Mouse (Mus musculus): ENCODE data around the gene Tmem98.

DNA sequence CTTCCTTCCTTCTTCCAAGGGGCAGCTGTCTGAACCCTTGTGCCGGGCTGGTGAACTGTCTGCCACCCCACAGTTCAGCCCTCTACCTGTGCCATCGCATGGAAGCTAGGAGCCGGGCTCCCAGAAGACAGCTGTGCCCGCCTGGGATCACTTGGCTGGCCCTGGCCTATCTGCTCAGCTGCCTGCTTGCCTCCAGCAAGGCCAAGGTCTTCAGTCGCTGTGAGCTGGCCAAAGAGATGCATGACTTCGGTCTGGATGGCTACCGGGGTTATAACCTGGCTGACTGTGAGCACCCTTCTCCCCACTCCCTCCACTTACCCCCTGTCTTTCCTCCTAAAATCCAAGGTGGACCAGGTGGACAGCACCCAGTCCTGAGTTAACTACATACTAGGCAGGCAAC is 53.0 kb downstream of the Tmem98 start:
- TF ChIP-seq CTCF (IDR thresholded peaks at IDR 0.05; ENCODE audit: control insufficient read depth, insufficient read depth, low read length) (no peak), POLR2A (IDR thresholded peaks at IDR 0.05; ENCODE audit: borderline replicate concordance, control insufficient read depth, low read depth, low read length) (no peak)

Data from bone marrow, adult 2 months (tissue).